Mouse (Mus musculus) neural tube, embryonic 15.5 days (tissue): ENCODE measurements around the gene Gm8020. TPM values are rescaled to one million over a fixed set of nuclear protein-coding genes. Genes with fewer than 3 reads are reported as not detected.
"Not testable (repeated sequence)": the region's sequence is repeated elsewhere in the genome, so short reads cannot be mapped to it uniquely, and the experiment has no call there.

Experiments
- ATAC-seq: fragments of 200-750 bp; cut with Nextera tagmentation; 2 replicates; pipeline ENCODE4 v1.8.0; 2017; ENCODE audit warnings: mild to moderate bottlenecking, moderate TSS enrichment, moderate library complexity; ENCODE audit not compliant: low FRiP score
- H3K27ac ChIP-seq: fragments of 300-500 bp; sonication (generic); replicated peaks from 2 replicates; pipeline ENCODE4 v1.5.1; 2015; ENCODE audit warnings: mild to moderate bottlenecking, inconsistent platforms
- H3K27me3 ChIP-seq: fragments of 300-500 bp; sonication (generic); replicated peaks from 2 replicates; pipeline ENCODE4 v1.6.1; 2015; ENCODE audit warnings: inconsistent platforms
- H3K36me3 ChIP-seq: fragments of 300-500 bp; sonication (generic); 2 replicates; pipeline ENCODE4 v1.6.1; 2015; ENCODE audit warnings: inconsistent platforms
- H3K4me1 ChIP-seq: fragments of 300-500 bp; sonication (generic); 2 replicates; pipeline ENCODE4 v1.6.1; 2015; ENCODE audit warnings: inconsistent platforms
- H3K4me2 ChIP-seq: fragments of 300-500 bp; sonication (generic); 2 replicates; pipeline ENCODE4 v1.6.1; 2015; ENCODE audit warnings: inconsistent platforms, mild to moderate bottlenecking, moderate library complexity
- H3K4me3 ChIP-seq: fragments of 300-500 bp; sonication (generic); replicated peaks from 2 replicates; pipeline ENCODE4 v1.5.1; 2015; ENCODE audit warnings: mild to moderate bottlenecking, inconsistent platforms
- H3K9ac ChIP-seq: fragments of 300-500 bp; sonication (generic); replicated peaks from 2 replicates; pipeline ENCODE4 v1.6.1; 2015; ENCODE audit warnings: mild to moderate bottlenecking, inconsistent platforms
- H3K9me3 ChIP-seq: fragments of 300-500 bp; sonication (generic); replicated peaks from 2 replicates; pipeline ENCODE4 v1.6.1; 2016; ENCODE audit warnings: inconsistent platforms
- WGBS: fragments of 180-500 bp; shearing (Covaris S2); methylation state at CpG from one replicate; pipeline ENCODE4 v1.1.7; 2015; ENCODE audit warnings: mixed read lengths; 5-methylcytosine and 5-hydroxymethylcytosine counted together
- polyA plus RNA-seq: library from polyadenylated mRNA; unstranded; fragments of >200 nt; fragmentation: Nextera tagmentation; extraction: Ambion mirVana; gene quantifications from 2 replicates; pipeline ENCODE4 v1.2.1, GENCODE M21; 2015

Gm8020 gene
- not detected in 2 replicates for polyA plus RNA-seq

- H3K9me3 ChIP-seq, H3K36me3 ChIP-seq, H3K9ac ChIP-seq, H3K4me3 ChIP-seq, ATAC-seq, H3K27me3 ChIP-seq, H3K4me1 ChIP-seq, H3K4me2 ChIP-seq, H3K27ac ChIP-seq: not testable (repeated sequence)
- WGBS = 93% methylated on average over 2 of the region's 3 CpGs
Measured at GRCm38 (mm10) chr14:42502249-42502648, at the start of gene Gm8020. Gm8020 (minus strand) TSS chr14:42502349.

- H3K27me3 ChIP-seq = not testable (repeated sequence)
Measured at GRCm38 (mm10) chr14:42543170-42543701, 41.1 kb upstream of the Gm8020 start.

GRCm38 (mm10) chr14:42542316-42543169, 40.4 kb upstream of the Gm8020 start:
- H3K27me3 ChIP-seq, H3K4me3 ChIP-seq, H3K9me3 ChIP-seq, H3K36me3 ChIP-seq, H3K4me1 ChIP-seq, H3K4me2 ChIP-seq, H3K9ac ChIP-seq, H3K27ac ChIP-seq: not testable (repeated sequence)
- WGBS = 22% methylated on average over 22 of the region's 29 CpGs
- peak; percentile 89 for ATAC-seq

More at GRCm38 (mm10) chr14:42543170-42543701, 41.1 kb upstream of the Gm8020 start:
- not testable (repeated sequence) for H3K4me2 ChIP-seq, H3K4me3 ChIP-seq, H3K4me1 ChIP-seq, H3K36me3 ChIP-seq, H3K27ac ChIP-seq, H3K9me3 ChIP-seq, H3K9ac ChIP-seq
- peak; percentile 89 for ATAC-seq
- WGBS = 7% methylated on average over 21 of the region's 31 CpGs

- not testable (repeated sequence) for H3K9me3 ChIP-seq, H3K27me3 ChIP-seq, H3K4me1 ChIP-seq, H3K4me3 ChIP-seq, H3K36me3 ChIP-seq, H3K9ac ChIP-seq, ATAC-seq, H3K27ac ChIP-seq, H3K4me2 ChIP-seq
- 97% methylated on average over 1 of the region's 3 CpGs for WGBS
Measured at GRCm38 (mm10) chr14:42524182-42524581, 22.0 kb upstream of the Gm8020 start, which contains the start of gene Gm8024. Gm8024 (minus strand) TSS chr14:42524282.

- not testable (repeated sequence) for H3K9ac ChIP-seq, H3K9me3 ChIP-seq
- 61% methylated on average over 2 of the region's 2 CpGs for WGBS
Measured at GRCm38 (mm10) chr14:42463581-42463980, 38.6 kb downstream of the Gm8020 start, which contains the start of gene Gm8011. Gm8011 (plus strand) TSS chr14:42463881.

More at GRCm38 (mm10) chr14:42463581-42463980, 38.6 kb downstream of the Gm8020 start, which contains the start of gene Gm8011:
- H3K4me2 ChIP-seq, H3K4me3 ChIP-seq, H3K36me3 ChIP-seq, ATAC-seq, H3K27ac ChIP-seq, H3K4me1 ChIP-seq, H3K27me3 ChIP-seq: not testable (repeated sequence)

Other genes with a start within 250 kb of the Gm8020 start
- gene Gm17026, start 242.3 kb downstream of the Gm8020 start, polyA plus RNA-seq = not detected in 2 replicates
- gene Gm9611, start 205.0 kb downstream of the Gm8020 start, polyA plus RNA-seq = not detected in 2 replicates
- not detected in 2 replicates for gene Gm7995, start 192.1 kb downstream of the Gm8020 start, polyA plus RNA-seq
- gene Gm8005, start 62.7 kb downstream of the Gm8020 start, polyA plus RNA-seq = not detected in 2 replicates
- gene Gm8011, start 38.5 kb downstream of the Gm8020 start, polyA plus RNA-seq = not detected in 2 replicates
- gene Gm8024, start 21.9 kb upstream of the Gm8020 start, polyA plus RNA-seq = not detected in 2 replicates
- gene Gm17124, start 97.5 kb upstream of the Gm8020 start, polyA plus RNA-seq = not detected in 2 replicates
- not detected in 2 replicates for gene Gm3633, start 139.6 kb upstream of the Gm8020 start, polyA plus RNA-seq
- gene Gm10378, start 153.6 kb upstream of the Gm8020 start, polyA plus RNA-seq = not detected in 2 replicates